37 mouse cellular contexts compared by ENCODE assay signal in genomic region chr11:118985571-118985970, GRCm38 (mm10). TPM values are rescaled to one million over a fixed set of nuclear protein-coding genes. Genes with fewer than 3 reads are reported as not detected.
DNase-seq lines count a peak whose midpoint lies in the region; ATAC-seq and TF ChIP-seq lines count a peak whose summit lies in the region.
"Had no signal": no experiment of that assay in that cellular context is flagged by ENCODE, and none has a peak within 500 bp of the region (broad histone marks: within the 10 kb centered on the region; RNA-seq: fewer than 3 reads in every experiment).

No protein-coding gene starts in this region.

- H3K9me3 ChIP-seq in intestine, postnatal 0 days (ENCODE audit: control insufficient read depth): no peaks in the 10 kb centered on the region
- H3K9me3 ChIP-seq in forebrain, embryonic 14.5 days (replicated peaks; ENCODE audit: control insufficient read depth, low read length): no peaks in the 10 kb centered on the region
- H3K9me3 ChIP-seq: embryonic facial prominence, embryonic 12.5 days; embryonic facial prominence, embryonic 15.5 days; forebrain, embryonic 12.5 days; hindbrain, embryonic 12.5 days; hindbrain, embryonic 15.5 days had no signal

- no peaks in the 10 kb centered on the region for H3K27me3 ChIP-seq in intestine, postnatal 0 days (replicated peaks; ENCODE audit: control insufficient read depth, insufficient read depth, low read length)
- no peaks in the 10 kb centered on the region for H3K27me3 ChIP-seq in forebrain, embryonic 14.5 days (replicated peaks; ENCODE audit: control insufficient read depth, insufficient read depth, low read length)
- H3K27me3 ChIP-seq: embryonic facial prominence, embryonic 15.5 days; hindbrain, embryonic 15.5 days; Patski had no signal

- H3K27ac ChIP-seq in intestine, postnatal 0 days (ENCODE audit: low read depth, low read length): no peak overlapping the region
- no peak overlapping the region for H3K27ac ChIP-seq in forebrain, embryonic 14.5 days (ENCODE audit: low read depth, low read length)
- H3K27ac ChIP-seq: embryonic facial prominence, embryonic 12.5 days; embryonic facial prominence, embryonic 15.5 days; forebrain, embryonic 12.5 days; gastrocnemius, adult 2 months; hindbrain, embryonic 12.5 days; hindbrain, embryonic 15.5 days had no signal

- 33% methylated on average over 5 of the region's 5 CpGs for WGBS in intestine, postnatal 0 days
- WGBS in forebrain, embryonic 14.5 days: 55% methylated on average over 5 of the region's 5 CpGs

- peak; percentile 45 for DNase-seq in ovary, postnatal 36 days (ENCODE audit: low spot score)
- DNase-seq in ovary, postnatal 10 days (ENCODE audit: low spot score): no peak
- peak; percentile 87 for DNase-seq in ZHBTc4 (ENCODE audit: low read depth, low spot score)
- no peak for DNase-seq in B cell, adult 2 months
- DNase-seq in adrenal gland, postnatal 25 days: no peak
- DNase-seq in forebrain, embryonic 14.5 days (ENCODE audit: low spot score): no peak
- DNase-seq: adrenal gland, postnatal 10 days; cerebellum, adult 11 months; cerebellum, adult 2 months; cerebellum, adult 9-11 months; cerebellum, postnatal 25 days; forebrain, postnatal 0 days; gastrocnemius, adult 2 months; gastrocnemius, postnatal 14 days; heart, adult 11 months had no signal

- H3K9ac ChIP-seq in intestine, postnatal 0 days (ENCODE audit: low read depth, low read length): no peak overlapping the region
- no peak overlapping the region for H3K9ac ChIP-seq in forebrain, embryonic 14.5 days (ENCODE audit: low read length)
- H3K9ac ChIP-seq: embryonic facial prominence, embryonic 12.5 days; embryonic facial prominence, embryonic 15.5 days; forebrain, embryonic 12.5 days; forebrain, postnatal 0 days; hindbrain, embryonic 12.5 days; hindbrain, embryonic 15.5 days had no signal

- H3K4me1 ChIP-seq in intestine, postnatal 0 days (replicated peaks; ENCODE audit: control insufficient read depth, insufficient read depth, low read length): no peaks in the 10 kb centered on the region
- no peaks in the 10 kb centered on the region for H3K4me1 ChIP-seq in forebrain, embryonic 14.5 days (ENCODE audit: control insufficient read depth, insufficient read depth, low read length)
- H3K4me1 ChIP-seq: embryonic facial prominence, embryonic 12.5 days; embryonic facial prominence, embryonic 15.5 days had no signal

- H3K36me3 ChIP-seq in intestine, postnatal 0 days (ENCODE audit: control insufficient read depth, insufficient read depth): no peaks in the 10 kb centered on the region
- H3K36me3 ChIP-seq in forebrain, embryonic 14.5 days (ENCODE audit: control insufficient read depth, insufficient read depth, low read length): no peaks in the 10 kb centered on the region
- H3K36me3 ChIP-seq: embryonic facial prominence, embryonic 12.5 days; embryonic facial prominence, embryonic 15.5 days; forebrain, embryonic 12.5 days; hindbrain, embryonic 12.5 days; hindbrain, embryonic 15.5 days had no signal

- peak; percentile 24 for ATAC-seq in intestine, postnatal 0 days
- ATAC-seq in forebrain, embryonic 14.5 days: no peak
- ATAC-seq: activated CD4-positive, CD25-positive, alpha-beta regulatory T cell, adult 4 months; CD4-positive, CD25-positive, alpha-beta regulatory T cell, adult 4 months; forebrain, postnatal 0 days; Patski had no signal

- no peak for TF ChIP-seq CTCF in intestine, postnatal 0 days (IDR thresholded peaks at IDR 0.05; ENCODE audit: low read depth)

- H3K4me2 ChIP-seq in intestine, postnatal 0 days (replicated peaks; ENCODE audit: low read depth): no peak overlapping the region
- no peak overlapping the region for H3K4me2 ChIP-seq in forebrain, embryonic 14.5 days (ENCODE audit: low read length)
- H3K4me2 ChIP-seq: embryonic facial prominence, embryonic 12.5 days; embryonic facial prominence, embryonic 15.5 days; forebrain, embryonic 12.5 days; heart, embryonic 11.5 days; hindbrain, embryonic 12.5 days; hindbrain, embryonic 15.5 days had no signal

- H3K4me3 ChIP-seq in intestine, postnatal 0 days (ENCODE audit: low read depth, low read length): no peak overlapping the region
- H3K4me3 ChIP-seq in forebrain, embryonic 14.5 days (ENCODE audit: low read depth, low read length): no peak overlapping the region
- H3K4me3 ChIP-seq: embryonic facial prominence, embryonic 12.5 days; embryonic facial prominence, embryonic 15.5 days; erythroblast, embryonic 14.5 days; forebrain, embryonic 12.5 days; gastrocnemius, adult 2 months; hindbrain, embryonic 12.5 days; hindbrain, embryonic 15.5 days had no signal

RNA-seq across cellular contexts. Expression of gene Enpp7, which starts 2.4 kb away (rescaled TPM):
- polyA plus RNA-seq in intestine, postnatal 0 days (2015; fragmentation: Nextera tagmentation; extraction: Ambion mirVana): 30.9 and 32.3 TPM in 2 replicates
- not detected in 2 replicates for total RNA-seq in adrenal gland, postnatal 25 days (2021)
- polyA plus RNA-seq in forebrain, embryonic 14.5 days (2014; fragmentation: Nextera tagmentation; extraction: Ambion mirVana): not detected in 2 replicates
- total RNA-seq: adrenal gland, postnatal 10 days; adrenal gland, postnatal 4 days; common myeloid progenitor, adult 5-6 weeks; ES-E14; forebrain, postnatal 0 days; gastrocnemius, adult 2 months; gastrocnemius, postnatal 14 days; gastrocnemius, postnatal 4 days; heart, adult 8-10 months; heart, postnatal 25 days; hematopoietic stem cell, adult 5-6 weeks had no signal
- polyA plus RNA-seq: activated CD4-positive, CD25-positive, alpha-beta regulatory T cell, adult 4 months; C2C12; CD4-positive, CD25-positive, alpha-beta regulatory T cell, adult 4 months; cerebellum, adult 2 months; embryonic facial prominence, embryonic 12.5 days; embryonic facial prominence, embryonic 15.5 days; erythroblast, embryonic 14.5 days; forebrain, embryonic 12.5 days; forebrain, postnatal 0 days; heart, embryonic 11.5 days; heart, embryonic 14.5 days; heart, postnatal 0 days; hindbrain, embryonic 12.5 days; hindbrain, embryonic 15.5 days; intestine, embryonic 14.5 days; Patski had no signal

RNA-seq across cellular contexts. Expression of gene Cbx2, which starts 37.2 kb away (rescaled TPM):
- polyA plus RNA-seq in intestine, postnatal 0 days (2015; fragmentation: Nextera tagmentation; extraction: Ambion mirVana): 4.9 TPM in 2 replicates
- total RNA-seq in adrenal gland, postnatal 25 days (2021): 8.9 and 9.8 TPM in 2 replicates
- 19.2 and 22.1 TPM in 2 replicates for polyA plus RNA-seq in forebrain, embryonic 14.5 days (2014; fragmentation: Nextera tagmentation; extraction: Ambion mirVana)

RNA-seq across cellular contexts. Expression of gene Cbx8, which starts 55.2 kb away (rescaled TPM):
- polyA plus RNA-seq in intestine, postnatal 0 days (2015; fragmentation: Nextera tagmentation; extraction: Ambion mirVana): 6.4 and 6.6 TPM in 2 replicates
- 9.2 and 13.0 TPM in 2 replicates for total RNA-seq in adrenal gland, postnatal 25 days (2021)
- 12.8 and 15.0 TPM in 2 replicates for polyA plus RNA-seq in forebrain, embryonic 14.5 days (2014; fragmentation: Nextera tagmentation; extraction: Ambion mirVana)

Comparison
In these comparisons a context has a peak if more than half of its experiments do, and no peak if none do; other contexts are left out.
1. DNase-seq: peak in ovary, postnatal 36 days (single experiment) and ZHBTc4 (single experiment); none in ovary, postnatal 10 days (single experiment), B cell, adult 2 months (0 of 2), adrenal gland, postnatal 25 days (single experiment) and forebrain, embryonic 14.5 days (single experiment).
2. RNA of gene Enpp7, which starts 2.4 kb away (polyA plus RNA-seq): 30.9 to 32.3 TPM in intestine, postnatal 0 days; not detected in forebrain, embryonic 14.5 days; every median in the first group is over 10 times any median in the second.